Mouse (Mus musculus) left cerebral cortex, postnatal 36 days (tissue): ENCODE results near the gene Ten1. TPM values are rescaled to one million over a fixed set of nuclear protein-coding genes. Genes with fewer than 3 reads are reported as not detected.
A peak's percentile ranks its signal among the peaks of the same experiment; 100 is the strongest.

Experiments used
- DNase-seq, 2 experiments: peaks; one replicate each; pipeline ENCODE4 v3.0.0; 2021 to 2022; ENCODE audit warnings: low spot score in 2 of 2, mixed read lengths in 1 of 2
- intact Hi-C: fragments of 180-260 bp; cut with DNase I; formaldehyde crosslinking; loops from one replicate; pipeline ENCODE4 v1.15.1; 2025
- total RNA-seq, 2 experiments: library from RNA; stranded (reverse); gene quantifications; 2 replicates each; pipeline ENCODE4 v1.2.3; 2021

The Ten1 gene
- 10 to 100 TPM; 41.3 to 41.6 TPM for total RNA-seq

DNA sequence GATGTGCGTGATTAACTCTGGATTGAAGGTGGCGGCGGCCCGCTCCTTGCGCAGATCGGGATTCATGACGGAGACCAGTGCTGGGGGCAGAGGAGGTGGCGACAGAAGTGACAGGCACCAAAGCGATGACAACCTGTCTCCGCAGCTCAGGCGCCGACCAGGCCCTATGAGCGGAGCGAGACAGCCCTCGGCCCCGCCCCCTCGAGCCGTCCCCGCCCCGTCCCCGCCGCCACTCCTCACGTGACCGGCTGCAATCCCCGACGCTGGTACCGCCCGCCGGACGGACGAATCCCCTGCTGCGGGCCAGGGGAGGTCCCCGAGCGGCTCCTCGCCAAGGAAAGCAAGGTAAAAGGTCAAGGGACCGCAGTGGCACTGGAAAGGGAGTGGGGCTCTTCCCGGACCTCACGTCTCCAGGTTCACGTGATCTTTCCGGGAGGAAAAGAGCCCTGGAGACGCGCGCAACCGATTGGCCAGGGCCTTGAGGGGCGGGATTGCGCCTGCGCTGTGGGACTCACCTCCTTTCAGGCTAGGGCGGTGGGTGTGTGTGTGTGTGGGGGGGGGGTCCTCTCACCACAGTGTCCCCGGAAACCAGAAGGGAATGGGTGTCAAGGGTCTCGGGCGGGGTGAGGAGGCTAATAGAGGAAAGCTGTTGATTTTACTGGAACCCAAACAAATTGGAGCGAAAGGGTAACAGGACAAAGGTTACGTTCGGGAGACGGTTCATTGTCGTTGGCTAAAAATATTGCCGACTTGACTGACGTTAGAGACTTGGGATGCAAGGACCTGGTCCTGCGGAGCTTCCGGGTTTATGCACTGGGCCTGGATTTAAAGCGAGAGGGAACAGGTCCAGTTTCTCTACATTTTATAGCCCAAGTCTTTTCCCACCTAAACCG is at the start of gene Ten1, which contains the start of gene Acox1:
Gene Ten1, plus strand, starts transcription at position 217 of the 893 bp plus-strand sequence.
Gene Acox1, minus strand, starts transcription at position 407 of the 893 bp plus-strand sequence.
- peak; percentile 97 to 98 for DNase-seq
- intact Hi-C loops, result loop anchor here (5.0 kb wide), 1 partner anchor 52 kb away; no protein-coding TSS in a partner anchor

DNA sequence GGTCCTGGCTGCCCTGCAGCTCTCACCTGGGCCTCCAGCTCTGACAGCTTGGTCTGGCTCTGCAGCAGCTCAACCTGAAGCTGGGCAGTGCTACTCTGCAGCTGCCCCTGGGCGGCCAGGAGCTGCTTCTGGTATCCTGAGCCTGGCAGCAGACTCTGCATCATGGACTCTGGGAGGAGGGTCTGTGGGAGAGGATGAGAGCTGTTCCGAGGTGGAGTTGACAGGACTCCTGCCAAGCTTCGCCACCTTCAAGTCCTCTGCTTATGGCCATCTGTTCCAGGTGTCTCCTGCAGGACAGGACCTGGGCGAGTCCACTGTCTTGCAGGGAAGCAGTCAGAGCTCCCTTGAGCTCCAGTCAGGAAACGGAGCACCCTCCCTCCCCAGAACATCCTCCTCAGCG is 49.3 kb upstream of the Ten1 start:
- DNase-seq, result no peak
- intact Hi-C loops, result loop anchor here (5.0 kb wide), 1 partner anchor 48 kb away; the partner anchor contains the start of genes Acox1 and Ten1

DNA sequence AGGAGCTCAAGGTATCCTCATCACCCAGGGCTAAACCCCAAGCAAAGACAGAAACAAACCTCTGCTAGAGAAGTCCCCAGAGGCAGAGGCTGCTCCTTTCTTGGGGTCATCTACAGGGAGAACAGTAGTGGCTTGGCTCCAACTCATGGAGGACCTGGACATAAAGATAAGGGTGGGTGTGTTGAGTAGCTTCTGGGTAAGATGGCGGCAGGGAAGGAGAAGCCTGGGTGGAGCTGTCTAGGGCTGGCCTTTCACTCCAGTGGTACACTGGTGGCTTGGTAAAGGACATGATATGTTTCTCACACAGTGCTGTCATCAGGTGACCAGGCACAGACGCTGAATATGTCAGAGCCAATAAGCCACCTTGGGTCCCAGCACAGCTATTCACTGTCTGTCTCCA is 47.7 kb upstream of the Ten1 start:
- intact Hi-C loops, result no loop called here
- DNase-seq, result no peak

DNA sequence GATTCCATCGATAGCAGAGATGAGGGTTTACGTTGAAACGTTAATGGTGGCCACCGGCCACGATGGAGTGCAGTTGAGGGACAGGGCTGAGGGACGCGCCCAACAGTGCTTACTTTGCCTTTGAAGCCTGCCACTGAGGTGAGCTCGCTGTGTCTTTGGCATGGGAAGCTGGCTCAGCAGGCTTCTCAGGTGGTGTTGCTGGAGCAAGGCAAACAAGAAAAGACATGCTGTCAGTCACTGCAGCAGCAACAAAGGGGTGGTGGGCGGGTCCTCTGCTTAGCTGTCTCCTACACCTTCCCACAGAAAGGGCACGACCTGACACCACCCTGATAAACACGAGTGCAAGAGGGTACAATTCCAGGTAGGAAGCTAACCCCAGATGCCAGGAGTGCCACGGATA is 37.3 kb upstream of the Ten1 start:
- no peak for DNase-seq
- intact Hi-C loops, result no loop called here

DNA sequence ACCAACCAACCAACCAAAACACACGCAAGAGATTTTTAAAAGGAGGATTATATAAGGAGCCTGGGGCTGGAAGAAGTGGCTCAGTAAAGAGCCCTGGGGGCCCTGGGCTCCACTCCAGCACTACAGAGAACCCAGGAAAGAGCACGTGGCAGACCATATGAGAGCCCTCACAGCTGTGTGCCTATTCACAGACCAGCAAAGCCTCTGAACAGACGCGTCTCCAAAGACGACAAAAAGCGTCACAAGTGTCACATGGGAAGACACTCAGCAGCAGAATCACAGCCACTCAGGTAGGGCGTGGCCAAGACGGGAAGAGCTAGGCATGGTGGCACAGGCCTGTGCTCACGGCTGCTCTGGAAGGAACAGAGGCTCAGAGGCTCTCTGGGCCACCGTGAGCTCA is 36.5 kb upstream of the Ten1 start:
- intact Hi-C loops, result no loop called here
- DNase-seq, result peak; percentile 52 to 56

DNA sequence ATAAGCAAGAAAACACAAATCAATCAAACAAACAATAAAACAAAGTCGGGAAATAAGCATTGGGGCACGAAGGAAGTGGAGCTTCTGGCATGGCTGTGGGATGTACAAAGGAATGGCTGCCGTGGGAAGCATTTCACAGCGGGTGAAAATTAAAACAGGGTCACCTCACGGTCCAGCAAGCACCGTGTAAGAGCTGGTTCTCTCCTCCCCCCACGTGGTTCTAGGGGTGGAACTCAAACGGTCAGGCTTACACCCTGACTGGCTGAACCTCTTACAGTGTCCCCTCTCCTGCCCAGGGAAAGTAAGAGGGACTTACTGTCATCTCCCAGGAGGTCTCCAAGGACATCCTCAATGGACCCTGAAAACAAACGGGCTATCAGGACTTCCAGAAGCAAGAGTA is 35.7 kb upstream of the Ten1 start:
- intact Hi-C loops, result no loop called here
- no peak for DNase-seq

DNA sequence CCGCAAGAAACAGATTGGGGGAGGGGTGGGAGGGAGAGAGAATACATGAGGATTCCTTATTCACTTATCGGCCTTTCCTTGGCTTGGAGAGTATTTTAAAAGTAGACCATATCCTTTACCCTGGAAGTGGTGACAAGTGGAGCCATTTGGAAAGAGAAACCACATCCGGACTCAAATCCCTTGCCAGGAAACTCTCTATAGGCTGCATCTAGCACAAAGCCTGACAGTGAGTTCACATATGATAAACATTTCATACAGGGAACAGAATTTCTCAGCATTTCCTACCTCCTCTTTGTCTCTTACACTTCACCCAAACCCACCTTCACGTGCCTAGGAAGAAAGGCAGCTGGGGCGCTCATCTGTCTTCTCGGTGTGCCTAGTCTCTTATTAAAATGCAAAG is 31.4 kb upstream of the Ten1 start:
- intact Hi-C loops, result no loop called here
- DNase-seq, result no peak

DNA sequence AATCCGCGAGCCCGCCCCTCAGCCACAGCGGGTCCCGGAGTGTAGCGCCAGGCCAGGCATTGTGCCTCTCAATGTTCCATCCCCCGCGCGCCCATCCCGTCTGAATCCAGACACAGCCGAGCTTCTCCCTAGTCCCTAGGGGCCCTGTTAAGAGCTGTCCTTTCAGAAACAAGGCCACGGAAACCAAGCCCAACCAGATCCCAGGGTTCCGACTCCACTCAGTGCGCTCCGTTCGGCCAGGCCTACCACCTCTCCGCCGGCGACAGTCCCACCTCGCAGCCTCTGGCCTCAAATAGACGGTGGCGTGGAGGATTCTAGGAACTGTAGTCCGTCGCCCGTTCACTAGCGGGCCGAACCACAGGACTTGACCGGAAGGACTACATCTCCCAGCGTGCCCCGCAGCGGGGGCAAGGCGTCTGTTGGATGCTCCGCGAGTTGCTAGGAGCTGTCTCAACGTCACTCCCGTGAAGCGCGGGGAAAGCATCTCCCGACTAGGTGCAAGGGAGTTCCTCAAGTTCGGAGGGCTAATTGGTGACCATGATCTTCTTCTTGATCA is 30.7 kb upstream of the Ten1 start, which contains the start of gene Fbf1:
Gene Fbf1, minus strand, starts transcription at position 283 of the 556 bp plus-strand sequence.
- intact Hi-C loops, result loop anchor here (1.0 kb wide), 1 partner anchor 29 kb away; no protein-coding TSS in a partner anchor
- peak; percentile 96 to 97 for DNase-seq

DNA sequence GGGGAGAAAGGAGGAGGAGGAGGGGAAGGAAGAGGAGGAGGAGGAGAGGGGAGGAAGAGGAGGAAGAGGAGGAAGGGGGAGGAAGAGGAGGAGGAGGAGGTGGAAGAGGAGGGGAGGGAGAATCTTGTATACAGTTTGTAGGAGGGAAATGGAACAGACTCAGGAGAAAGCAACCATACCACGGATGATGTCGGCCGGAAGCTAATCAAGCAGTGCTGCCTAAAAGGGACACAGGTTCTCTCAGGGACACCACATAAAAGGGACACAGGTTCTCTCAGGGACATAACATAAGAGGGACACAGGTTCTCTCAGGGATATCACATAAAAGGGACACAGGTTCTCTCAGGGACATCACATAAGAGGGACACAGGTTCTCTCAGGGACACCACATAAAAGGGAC is 29.4 kb upstream of the Ten1 start:
- intact Hi-C loops, result no loop called here
- DNase-seq, result no peak

DNA sequence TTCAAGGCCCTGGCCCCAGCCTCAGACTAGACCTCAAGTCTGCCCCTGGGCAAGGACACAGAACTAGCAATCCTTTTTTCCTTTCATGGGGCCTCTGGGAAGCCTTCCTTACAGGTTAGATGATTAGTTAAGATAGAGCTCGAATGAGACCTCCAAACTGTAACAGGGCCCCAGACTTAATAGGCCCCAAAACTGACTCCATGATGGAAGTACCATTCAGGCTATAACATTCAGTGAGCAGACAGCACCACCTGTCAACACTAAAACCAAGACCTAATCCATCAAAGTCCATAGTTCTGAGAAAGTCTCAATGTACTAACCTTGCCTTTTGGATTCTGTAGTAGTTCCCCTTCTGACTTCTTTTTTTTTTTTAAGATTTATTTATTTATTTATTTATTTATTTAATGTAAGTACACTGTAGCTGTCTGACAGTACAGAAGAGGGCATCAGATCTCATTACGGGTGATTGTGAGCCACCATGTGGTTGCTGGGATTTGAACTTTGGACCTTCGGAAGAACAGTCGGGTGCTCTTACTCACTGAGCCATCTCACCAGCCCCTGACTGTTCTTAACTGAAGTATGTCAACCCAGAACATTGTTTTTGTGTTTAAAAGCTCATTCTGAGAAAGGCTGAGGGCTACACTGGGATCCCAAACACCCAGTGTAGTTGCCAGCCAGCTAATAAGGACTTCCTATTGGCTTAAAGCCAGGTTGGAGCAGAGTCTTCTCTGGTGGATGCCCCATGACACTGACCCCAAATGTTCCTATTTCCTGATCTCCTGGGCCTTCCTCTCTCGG is 28.5 kb upstream of the Ten1 start:
- DNase-seq, result no peak
- intact Hi-C loops, result no loop called here

DNA sequence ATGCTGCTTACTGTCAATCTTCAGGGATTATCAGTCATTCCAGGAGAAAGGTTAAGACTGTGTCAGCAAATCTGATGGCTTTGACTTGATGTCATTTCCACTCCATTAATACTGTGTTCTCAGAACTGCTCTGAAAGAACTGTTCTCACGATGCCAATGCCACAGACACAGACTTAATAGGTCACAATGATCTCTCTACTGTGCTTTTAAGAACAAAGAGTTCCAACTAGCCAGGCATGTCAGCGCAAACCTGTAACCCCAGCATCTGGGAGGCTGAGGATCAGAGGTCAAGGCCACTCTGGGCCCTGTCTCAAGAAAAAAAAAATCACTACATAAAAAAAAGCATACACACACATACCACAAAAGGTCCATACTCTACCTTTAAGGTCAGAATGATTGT is 26.7 kb upstream of the Ten1 start:
- intact Hi-C loops, result no loop called here
- DNase-seq, result no peak

DNA sequence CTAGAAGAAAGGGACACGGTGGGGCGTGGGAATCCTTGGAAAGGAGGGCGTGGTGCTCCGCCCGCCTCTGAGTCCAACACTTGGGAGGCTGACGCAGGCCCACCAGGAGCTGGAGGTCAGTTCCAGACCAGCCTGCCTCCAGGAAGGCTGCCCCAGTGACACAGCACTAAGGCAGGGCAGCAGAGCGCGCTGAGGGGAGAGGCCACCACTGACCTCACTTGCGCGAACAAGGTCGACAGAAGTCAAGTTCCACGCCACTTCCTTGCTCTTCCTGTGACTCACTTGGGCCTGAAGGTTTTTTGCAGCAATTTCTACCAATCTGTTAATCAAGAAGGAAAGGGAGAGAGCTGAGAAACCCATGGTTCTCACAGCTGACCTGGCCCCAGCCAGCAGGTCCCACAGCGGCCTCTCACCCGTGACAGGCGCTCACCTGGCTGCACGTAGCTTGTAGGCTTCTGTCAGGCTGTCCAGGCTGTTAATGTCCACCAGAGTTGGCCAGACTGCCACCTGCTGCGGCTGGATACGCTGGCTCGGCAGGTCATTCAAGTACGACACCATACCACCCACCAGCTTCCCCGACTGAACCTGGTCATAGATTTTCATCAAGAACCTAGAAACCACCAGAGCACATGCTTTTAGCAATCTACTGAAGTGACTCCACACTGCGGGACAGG is 23.7 kb upstream of the Ten1 start:
- intact Hi-C loops, result no loop called here
- DNase-seq, result no peak

DNA sequence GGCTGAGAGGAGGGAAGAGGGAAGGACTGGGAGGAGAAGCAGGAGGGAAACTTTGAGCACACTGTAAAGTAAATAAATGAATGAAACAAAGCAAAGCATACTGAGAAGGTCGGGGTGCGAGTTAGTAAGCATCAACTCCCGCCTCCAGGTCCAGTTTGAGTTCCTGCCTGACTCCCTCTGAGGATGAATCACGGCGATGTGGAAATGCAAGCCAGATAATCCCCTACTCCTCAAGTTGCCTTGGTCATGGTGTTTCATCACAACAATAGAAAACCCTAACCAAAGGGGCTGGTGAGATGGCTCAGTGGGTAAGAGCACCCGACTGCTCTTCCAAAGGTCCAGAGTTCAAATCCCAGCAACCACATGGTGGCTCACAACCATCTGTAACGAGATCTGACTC is 22.6 kb upstream of the Ten1 start:
- no peak for DNase-seq
- intact Hi-C loops, result no loop called here

DNA sequence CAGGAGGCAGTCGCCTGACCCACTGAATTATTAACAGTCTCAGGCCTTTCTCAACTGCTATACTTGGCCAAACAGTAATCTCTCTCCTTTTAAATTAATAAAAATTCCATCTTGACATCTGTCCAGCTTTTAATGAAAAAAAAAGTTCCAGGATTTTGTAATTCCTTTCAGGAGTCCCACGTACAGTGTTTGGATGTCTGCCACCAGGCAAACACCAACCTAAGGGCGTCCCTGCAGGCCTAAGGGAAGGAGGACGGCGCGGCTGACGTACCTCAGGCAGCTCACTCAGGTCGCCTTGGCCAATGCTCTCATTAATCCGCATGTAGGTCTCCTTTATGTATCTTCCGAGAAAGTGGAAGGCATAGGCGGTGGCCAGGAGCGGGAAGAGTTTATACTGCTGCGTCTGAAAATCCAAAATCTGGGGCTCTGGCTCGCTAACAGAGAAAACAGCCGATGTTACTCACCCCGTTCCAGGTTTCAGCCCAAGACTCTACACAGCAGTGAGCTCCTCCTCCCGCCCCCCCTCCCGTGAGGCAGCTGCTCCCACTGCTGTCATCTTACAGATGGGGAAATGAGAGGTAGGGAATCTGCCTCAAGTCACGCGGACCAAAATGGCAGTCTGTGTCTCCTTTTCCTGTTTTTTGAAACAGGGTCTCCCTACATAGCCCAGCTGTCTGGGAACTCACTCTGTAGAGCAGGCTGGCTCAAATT is 20.1 kb upstream of the Ten1 start:
- intact Hi-C loops, result no loop called here
- DNase-seq, result no peak

DNA sequence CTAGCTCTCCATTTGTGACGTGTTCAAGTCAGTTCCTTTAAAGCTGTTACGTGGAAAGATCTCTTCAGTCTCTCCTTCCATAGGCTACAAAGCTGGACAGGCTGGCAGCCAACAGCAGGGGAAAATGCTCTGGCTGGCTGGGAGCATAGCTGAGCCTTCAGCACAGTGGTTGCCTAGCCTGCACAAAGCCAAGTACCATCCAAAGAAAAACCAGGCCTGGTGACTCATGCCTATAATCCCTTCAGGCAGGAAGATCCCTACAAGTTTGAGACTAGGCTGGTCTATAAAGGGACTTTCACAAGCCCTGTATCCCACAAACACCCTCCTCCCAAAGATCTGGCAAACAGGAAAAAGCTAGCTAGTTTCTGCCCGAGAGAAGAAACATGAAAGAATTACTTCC is 12.8 kb upstream of the Ten1 start:
- no peak for DNase-seq
- intact Hi-C loops, result no loop called here

DNA sequence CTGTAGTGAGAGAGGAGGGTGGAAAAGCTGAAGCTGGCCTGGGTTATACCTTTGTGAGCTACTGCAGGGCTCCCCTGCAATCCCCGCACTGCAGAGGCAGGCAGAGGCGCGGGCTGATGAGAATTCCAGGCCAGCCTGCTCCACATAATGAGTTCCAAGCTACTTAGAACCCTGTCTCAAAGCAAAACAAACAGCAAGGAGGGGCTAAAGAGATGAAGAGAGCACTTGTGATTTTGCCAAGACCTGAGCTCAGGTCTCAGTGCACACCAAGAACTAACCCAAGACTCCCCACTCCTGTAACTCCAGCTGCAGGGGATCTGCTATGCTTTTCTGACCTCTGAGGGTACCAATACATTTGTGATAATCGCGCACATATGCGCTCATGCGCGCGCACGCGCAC is 12.3 kb upstream of the Ten1 start:
- intact Hi-C loops, result no loop called here

DNA sequence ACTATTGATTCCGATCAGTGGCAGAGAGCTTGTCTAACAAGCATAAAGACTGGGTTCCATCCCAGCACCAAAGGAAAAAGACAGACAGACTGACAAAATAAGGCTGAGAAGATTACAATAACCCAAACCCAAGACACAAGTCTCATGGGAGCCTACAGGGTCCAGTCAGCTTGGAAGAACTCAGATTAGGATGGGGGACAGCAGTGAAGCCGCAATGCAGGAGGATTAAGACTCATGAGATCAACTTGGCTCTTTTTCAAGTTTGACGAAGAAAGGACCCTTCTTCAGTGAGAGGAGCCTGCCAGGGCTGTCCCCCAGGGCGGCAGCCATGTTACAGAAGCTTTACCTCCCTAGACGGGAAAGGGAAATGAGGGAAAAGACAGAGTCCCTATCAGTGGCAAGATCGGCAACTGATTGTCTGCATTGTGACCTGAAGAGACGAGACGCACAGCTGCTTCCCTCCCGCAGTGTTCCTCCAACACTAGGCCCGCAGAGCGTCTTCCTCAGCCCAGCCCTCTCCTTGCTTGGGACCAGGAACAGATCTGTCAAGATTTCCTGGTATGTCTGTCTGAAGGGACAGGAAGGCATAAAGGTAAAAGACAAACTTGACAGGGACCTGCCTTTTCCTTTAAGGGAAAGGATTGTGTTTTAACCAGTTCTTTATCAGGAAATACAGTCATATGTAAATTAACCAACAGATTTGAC is 11.3 kb upstream of the Ten1 start:
- no peak for DNase-seq
- intact Hi-C loops, result no loop called here

More for the DNA sequence above, 12.3 kb upstream of the Ten1 start:
- DNase-seq, result no peak

DNA sequence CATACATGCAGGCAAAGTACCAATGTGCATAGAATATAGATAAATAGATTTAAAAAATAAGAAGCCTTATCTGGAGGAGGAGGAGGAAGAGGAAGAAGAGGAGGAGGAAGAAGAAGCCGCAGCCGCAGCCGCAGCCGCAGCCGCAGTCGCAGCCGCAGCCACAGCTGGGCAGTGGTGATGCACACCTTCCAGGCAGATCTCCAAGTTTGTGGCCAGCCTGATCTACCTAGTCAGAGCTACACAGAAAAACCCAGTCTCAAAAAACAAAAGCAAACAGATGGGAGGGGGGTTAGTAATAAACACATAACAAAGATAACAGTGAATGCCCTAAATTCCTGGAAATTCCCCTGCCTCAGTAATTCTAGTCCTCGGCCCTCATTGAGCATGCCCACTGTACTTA is 4.0 kb upstream of the Ten1 start:
- no peak for DNase-seq
- intact Hi-C loops, result loop anchor here (5.0 kb wide), 1 partner anchor 47 kb away; no protein-coding TSS in a partner anchor
